Mouse (Mus musculus): ENCODE measurements around the gene Rhbdl1. TPM values are rescaled to one million over a fixed set of nuclear protein-coding genes. Genes with fewer than 3 reads are reported as not detected.

The Rhbdl1 gene
- 1.2 TPM in 2 replicates for polyA plus RNA-seq (2014; fragmentation: Nextera tagmentation; extraction: Ambion mirVana)

DNA sequence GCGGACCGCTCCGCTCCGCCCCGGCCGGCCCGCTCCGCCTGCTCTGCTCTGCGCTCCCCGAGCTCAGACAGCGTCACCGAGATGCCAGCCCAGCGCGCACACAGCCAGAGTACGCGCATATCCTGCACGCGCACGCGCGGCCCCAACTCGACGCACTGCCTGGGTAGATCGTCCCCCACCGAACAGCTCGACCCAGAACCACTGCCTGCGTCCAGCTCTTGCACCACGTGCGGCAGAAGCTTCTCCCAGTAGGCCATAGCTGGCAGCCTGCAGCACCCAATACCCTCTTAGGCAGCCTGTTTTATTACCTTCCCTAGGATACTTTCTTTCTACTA is at the start of gene Rhbdl1:
TSS of gene Rhbdl1 (minus strand) at position 220 of the 335 bp plus-strand sequence.
- Histone ChIP-seq H3K36me3 (ENCODE audit: control insufficient read depth, insufficient read depth, low read length) (peaks cover 33% of the 10 kb centered on the region), H3K9ac (ENCODE audit: low read length) (peak within 1 kb of the TSS; percentile 47), H3K4me1 (ENCODE audit: control insufficient read depth, insufficient read depth, low read length) (peaks cover 19% of the 10 kb centered on the region), H3K27me3 (ENCODE audit: control insufficient read depth, insufficient read depth, low read length) (no peaks in the 10 kb centered on the region), H3K4me3 (ENCODE audit: low read depth, low read length) (peak within 1 kb of the TSS; percentile 12), H3K27ac (replicated peaks; ENCODE audit: low read depth, low read length) (no peak within 1 kb of the TSS), H3K4me2 (ENCODE audit: low read depth, severe bottlenecking) (peak within 1 kb of the TSS; percentile 62), H3K9me3 (ENCODE audit: control insufficient read depth, low read length) (no peaks in the 10 kb centered on the region)
- WGBS: 1% methylated on average over 29 of the region's 29 CpGs
- peak; percentile 71 for DNase-seq (ENCODE audit: low spot score)
- ATAC-seq (ENCODE audit: insufficient number of reproducible peaks, low FRiP score, low TSS enrichment, low read depth): no peak

DNA sequence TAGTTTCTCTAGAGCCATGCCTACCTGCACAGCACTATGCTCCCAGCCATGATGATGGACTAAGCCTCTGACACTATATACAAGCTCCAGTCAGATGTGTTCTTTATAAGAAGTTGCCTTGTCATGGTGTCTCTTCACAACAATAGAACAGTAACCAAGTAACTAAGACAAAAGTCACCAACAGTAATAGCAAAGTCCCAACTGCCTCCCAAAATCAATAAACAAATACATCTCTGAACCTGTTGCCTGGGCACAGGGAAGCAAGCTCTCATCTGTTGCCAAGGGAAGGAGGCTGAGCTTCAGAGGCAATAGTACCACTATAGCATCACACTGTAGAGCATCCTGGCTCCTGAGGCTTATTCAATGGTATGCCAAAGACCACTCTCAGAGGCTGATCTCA is 49.7 kb upstream of the Rhbdl1 start:
- H3K4me1 ChIP-seq (ENCODE audit: control insufficient read depth, insufficient read depth, low read length): peaks cover 7% of the 10 kb centered on the region
- H3K27ac ChIP-seq (replicated peaks; ENCODE audit: low read depth, low read length): no peak overlapping the region
- H3K4me2 ChIP-seq (ENCODE audit: low read depth, severe bottlenecking): no peak overlapping the region
- H3K27me3 ChIP-seq (ENCODE audit: control insufficient read depth, insufficient read depth, low read length): no peaks in the 10 kb centered on the region
- no peaks in the 10 kb centered on the region for H3K9me3 ChIP-seq (ENCODE audit: control insufficient read depth, low read length)
- ATAC-seq (ENCODE audit: insufficient number of reproducible peaks, low FRiP score, low TSS enrichment, low read depth): no peak
- peaks cover 10% of the 10 kb centered on the region for H3K36me3 ChIP-seq (ENCODE audit: control insufficient read depth, insufficient read depth, low read length)
- DNase-seq (ENCODE audit: low spot score): no peak
- H3K9ac ChIP-seq (ENCODE audit: low read length): no peak overlapping the region
- no peak overlapping the region for H3K4me3 ChIP-seq (ENCODE audit: low read depth, low read length)

DNA sequence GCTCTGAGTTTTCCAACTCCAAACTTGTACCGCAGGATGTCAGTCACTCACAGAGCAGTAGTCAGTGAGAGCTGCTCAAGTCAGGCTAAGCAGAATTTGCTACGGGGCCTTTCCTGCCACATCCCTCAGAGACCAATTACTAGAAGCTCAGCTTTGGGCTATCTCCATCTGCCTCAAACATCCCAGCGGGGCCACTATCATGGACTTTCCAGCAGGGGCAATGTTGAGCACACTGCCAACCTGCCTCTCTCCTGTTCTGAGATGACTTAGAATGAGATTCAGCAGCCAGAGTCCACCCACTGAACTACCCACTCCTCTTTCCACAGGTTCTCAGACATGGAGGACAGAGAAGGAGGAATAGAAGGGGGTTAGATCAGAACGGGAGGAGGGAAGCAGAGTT is 48.5 kb upstream of the Rhbdl1 start:
- H3K27me3 ChIP-seq (ENCODE audit: control insufficient read depth, insufficient read depth, low read length): no peaks in the 10 kb centered on the region
- no peak overlapping the region for H3K27ac ChIP-seq (replicated peaks; ENCODE audit: low read depth, low read length)
- 62% methylated on average over 4 of the region's 4 CpGs for WGBS
- no peak overlapping the region for H3K4me3 ChIP-seq (ENCODE audit: low read depth, low read length)
- ATAC-seq (ENCODE audit: insufficient number of reproducible peaks, low FRiP score, low TSS enrichment, low read depth) (no peak), DNase-seq (ENCODE audit: low spot score) (peak; percentile 37)
- peaks cover 10% of the 10 kb centered on the region for H3K36me3 ChIP-seq (ENCODE audit: control insufficient read depth, insufficient read depth, low read length)
- H3K4me2 ChIP-seq (ENCODE audit: low read depth, severe bottlenecking): no peak overlapping the region
- H3K4me1 ChIP-seq (ENCODE audit: control insufficient read depth, insufficient read depth, low read length): peaks cover 18% of the 10 kb centered on the region
- no peak overlapping the region for H3K9ac ChIP-seq (ENCODE audit: low read length)
- H3K9me3 ChIP-seq (ENCODE audit: control insufficient read depth, low read length): no peaks in the 10 kb centered on the region

DNA sequence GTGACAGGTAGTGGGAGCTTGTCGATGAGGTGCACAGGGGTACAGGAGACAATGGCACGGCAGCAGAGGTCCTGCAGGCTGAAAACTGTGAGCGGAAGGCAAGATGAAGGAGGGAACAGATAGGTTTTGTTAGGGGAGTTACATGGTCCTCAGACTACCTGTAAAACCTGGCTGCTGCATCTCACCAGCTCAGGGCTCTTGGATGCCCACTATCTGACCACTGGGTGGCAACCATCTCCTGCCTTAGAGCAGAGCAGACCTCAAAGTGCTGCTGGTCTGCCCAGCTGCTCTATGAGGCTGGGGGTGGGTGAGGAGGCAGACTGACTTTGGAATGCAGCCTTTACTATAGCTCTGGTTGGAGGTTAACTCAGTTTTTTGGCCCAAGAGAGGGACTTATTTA is 46.7 kb upstream of the Rhbdl1 start:
- Histone ChIP-seq H3K36me3 (ENCODE audit: control insufficient read depth, insufficient read depth, low read length) (peaks cover 10% of the 10 kb centered on the region), H3K4me1 (ENCODE audit: control insufficient read depth, insufficient read depth, low read length) (peaks cover 26% of the 10 kb centered on the region), H3K27me3 (ENCODE audit: control insufficient read depth, insufficient read depth, low read length) (no peaks in the 10 kb centered on the region), H3K9me3 (ENCODE audit: control insufficient read depth, low read length) (no peaks in the 10 kb centered on the region), H3K27ac (replicated peaks; ENCODE audit: low read depth, low read length) (no peak overlapping the region), H3K4me2 (ENCODE audit: low read depth, severe bottlenecking) (no peak overlapping the region), H3K9ac (ENCODE audit: low read length) (no peak overlapping the region), H3K4me3 (ENCODE audit: low read depth, low read length) (no peak overlapping the region)
- no peak for ATAC-seq (ENCODE audit: insufficient number of reproducible peaks, low FRiP score, low TSS enrichment, low read depth)
- no peak for DNase-seq (ENCODE audit: low spot score)
- 85% methylated on average over 3 of the region's 3 CpGs for WGBS

DNA sequence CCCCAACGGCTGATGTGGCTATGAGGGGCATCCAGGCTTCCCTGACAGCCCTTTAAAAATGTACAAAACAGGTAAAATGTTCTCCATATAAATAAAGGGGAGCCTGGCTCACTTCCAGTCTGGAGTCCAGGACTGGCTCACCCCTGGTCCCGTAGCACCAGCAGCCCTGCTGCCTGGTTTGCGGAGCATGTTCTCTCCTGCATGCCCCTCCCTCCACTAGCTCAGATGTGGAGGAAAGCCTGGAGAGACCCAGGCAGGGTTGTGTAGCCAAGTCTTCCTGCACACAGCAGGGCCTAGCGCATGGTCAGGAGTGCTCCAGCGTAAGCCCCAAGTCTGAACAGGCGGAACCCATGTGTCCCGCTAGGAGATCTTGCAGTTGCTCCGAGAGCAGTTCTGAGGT is 46.2 kb upstream of the Rhbdl1 start:
- no peak for DNase-seq (ENCODE audit: low spot score)
- Histone ChIP-seq H3K9me3 (ENCODE audit: control insufficient read depth, low read length) (no peaks in the 10 kb centered on the region), H3K27ac (replicated peaks; ENCODE audit: low read depth, low read length) (no peak overlapping the region), H3K27me3 (ENCODE audit: control insufficient read depth, insufficient read depth, low read length) (no peaks in the 10 kb centered on the region), H3K4me2 (ENCODE audit: low read depth, severe bottlenecking) (no peak overlapping the region), H3K4me1 (ENCODE audit: control insufficient read depth, insufficient read depth, low read length) (peaks cover 26% of the 10 kb centered on the region), H3K4me3 (ENCODE audit: low read depth, low read length) (no peak overlapping the region), H3K36me3 (ENCODE audit: control insufficient read depth, insufficient read depth, low read length) (peaks cover 10% of the 10 kb centered on the region), H3K9ac (ENCODE audit: low read length) (no peak overlapping the region)
- WGBS: 87% methylated on average over 8 of the region's 8 CpGs
- ATAC-seq (ENCODE audit: insufficient number of reproducible peaks, low FRiP score, low TSS enrichment, low read depth): no peak

DNA sequence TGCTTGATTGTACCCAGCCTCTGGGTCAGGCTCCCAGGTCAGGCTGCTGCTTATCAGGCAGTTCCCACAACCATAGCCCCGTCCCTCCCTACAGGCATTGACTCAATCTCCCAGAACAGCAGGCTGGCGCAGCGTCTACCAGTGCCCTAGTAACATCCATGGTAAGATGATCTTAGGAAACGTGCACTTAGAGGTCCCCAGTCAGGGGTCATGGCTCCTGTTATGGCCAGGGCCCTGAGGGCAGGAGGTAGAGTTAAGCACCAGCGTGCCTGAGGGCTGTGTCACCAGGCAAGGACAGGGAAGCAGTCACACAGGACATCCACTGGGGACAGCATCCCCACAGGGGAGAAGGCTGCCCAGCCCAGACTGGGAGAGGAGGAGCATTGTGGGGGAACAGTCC is 45.2 kb upstream of the Rhbdl1 start:
- Histone ChIP-seq H3K9me3 (ENCODE audit: control insufficient read depth, low read length) (no peaks in the 10 kb centered on the region), H3K4me3 (ENCODE audit: low read depth, low read length) (no peak overlapping the region), H3K36me3 (ENCODE audit: control insufficient read depth, insufficient read depth, low read length) (peaks cover 11% of the 10 kb centered on the region), H3K27me3 (ENCODE audit: control insufficient read depth, insufficient read depth, low read length) (no peaks in the 10 kb centered on the region), H3K27ac (replicated peaks; ENCODE audit: low read depth, low read length) (0 out of 2 replicates have a peak overlapping the region, but pooled peaks have one; percentile 10), H3K9ac (ENCODE audit: low read length) (0 out of 2 replicates have a peak overlapping the region, but pooled peaks have one; percentile 24), H3K4me1 (ENCODE audit: control insufficient read depth, insufficient read depth, low read length) (peaks cover 26% of the 10 kb centered on the region), H3K4me2 (ENCODE audit: low read depth, severe bottlenecking) (no peak overlapping the region)
- DNase-seq (ENCODE audit: low spot score) (no peak), ATAC-seq (ENCODE audit: insufficient number of reproducible peaks, low FRiP score, low TSS enrichment, low read depth) (no peak)
- WGBS: 23% methylated on average over 5 of the region's 5 CpGs

DNA sequence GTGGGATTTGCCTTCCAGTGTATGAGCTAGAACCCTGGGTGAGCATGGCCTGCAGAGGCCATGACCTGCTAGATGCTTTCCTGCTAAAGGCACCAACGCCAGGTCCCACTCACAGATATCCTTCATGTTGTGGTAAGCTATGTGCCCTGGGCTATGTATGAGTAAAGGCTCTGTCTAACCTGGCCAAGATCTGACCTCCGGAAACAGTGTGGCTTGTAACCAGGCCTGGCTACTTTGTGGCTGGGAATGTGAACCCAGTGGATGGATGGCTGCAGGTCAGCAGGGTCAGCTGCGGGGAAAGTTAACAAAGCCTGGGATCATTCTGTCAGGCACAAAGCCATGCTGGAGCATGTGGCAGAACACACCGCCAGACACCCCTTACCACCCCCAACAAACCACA is 44.6 kb upstream of the Rhbdl1 start:
- WGBS: 14% methylated on average over 4 of the region's 4 CpGs
- Histone ChIP-seq H3K4me1 (ENCODE audit: control insufficient read depth, insufficient read depth, low read length) (peaks cover 27% of the 10 kb centered on the region), H3K9ac (ENCODE audit: low read length) (no peak overlapping the region), H3K36me3 (ENCODE audit: control insufficient read depth, insufficient read depth, low read length) (peaks cover 11% of the 10 kb centered on the region), H3K4me2 (ENCODE audit: low read depth, severe bottlenecking) (no peak overlapping the region), H3K4me3 (ENCODE audit: low read depth, low read length) (no peak overlapping the region), H3K27me3 (ENCODE audit: control insufficient read depth, insufficient read depth, low read length) (no peaks in the 10 kb centered on the region), H3K27ac (replicated peaks; ENCODE audit: low read depth, low read length) (peak overlapping the region; percentile 68), H3K9me3 (ENCODE audit: control insufficient read depth, low read length) (no peaks in the 10 kb centered on the region)
- ATAC-seq (ENCODE audit: insufficient number of reproducible peaks, low FRiP score, low TSS enrichment, low read depth) (no peak), DNase-seq (ENCODE audit: low spot score) (peak; percentile 46)

DNA sequence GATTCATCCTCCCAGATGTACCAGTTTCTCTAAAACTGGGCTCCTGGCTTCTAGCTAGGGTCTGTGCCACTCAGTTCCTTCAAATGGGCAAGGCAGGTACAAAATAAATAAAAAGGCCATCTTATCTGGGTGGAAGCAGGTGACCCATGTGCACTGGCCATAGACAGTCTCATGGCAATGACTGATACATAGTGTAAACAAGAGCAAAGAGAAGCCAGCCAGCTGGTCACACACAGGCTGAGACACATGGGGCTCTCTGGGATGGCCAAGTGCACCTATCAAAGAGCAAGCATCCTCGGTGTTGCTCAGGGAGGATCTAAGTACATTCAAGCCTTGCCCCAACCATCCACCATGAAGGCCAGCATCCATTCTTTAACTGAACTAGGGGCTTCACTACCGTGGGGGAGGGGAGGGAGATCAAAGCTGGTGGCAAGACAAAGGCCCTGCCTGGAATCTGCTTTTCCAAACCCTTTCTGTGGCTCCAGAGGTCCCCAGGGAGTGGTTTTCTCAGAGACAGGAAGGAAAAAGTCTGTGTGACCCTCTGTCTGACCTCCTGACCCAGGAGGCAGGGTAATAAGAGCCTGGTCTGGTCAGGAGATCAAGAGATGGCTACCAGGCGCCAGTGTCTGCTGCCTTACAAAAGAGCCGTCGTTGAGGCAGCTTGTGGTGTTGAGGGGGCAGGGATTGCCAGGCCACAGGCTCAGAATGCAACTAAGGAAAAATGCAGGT is 44.0 kb upstream of the Rhbdl1 start:
- peak; percentile 63 for DNase-seq (ENCODE audit: low spot score)
- no peak overlapping the region for H3K4me3 ChIP-seq (ENCODE audit: low read depth, low read length)
- H3K4me1 ChIP-seq (ENCODE audit: control insufficient read depth, insufficient read depth, low read length): peaks cover 34% of the 10 kb centered on the region

More for the DNA sequence above, 44.0 kb upstream of the Rhbdl1 start:
- Histone ChIP-seq H3K4me2 (ENCODE audit: low read depth, severe bottlenecking) (0 out of 2 replicates have a peak overlapping the region, but pooled peaks have one; percentile 15), H3K27me3 (ENCODE audit: control insufficient read depth, insufficient read depth, low read length) (no peaks in the 10 kb centered on the region), H3K9me3 (ENCODE audit: control insufficient read depth, low read length) (no peaks in the 10 kb centered on the region), H3K9ac (ENCODE audit: low read length) (no peak overlapping the region), H3K36me3 (ENCODE audit: control insufficient read depth, insufficient read depth, low read length) (peaks cover 11% of the 10 kb centered on the region), H3K27ac (replicated peaks; ENCODE audit: low read depth, low read length) (peak overlapping the region; percentile 68)
- ATAC-seq (ENCODE audit: insufficient number of reproducible peaks, low FRiP score, low TSS enrichment, low read depth): no peak
- WGBS: 5% methylated on average over 5 of the region's 5 CpGs

Measured in limb, embryonic 11.5 days (tissue).